Mouse (Mus musculus) thymus, postnatal 0 days (tissue): ENCODE results near the gene Gm45717. TPM values are rescaled to one million over a fixed set of nuclear protein-coding genes. Genes with fewer than 3 reads are reported as not detected.

Source experiments
- DNase-seq: peaks from one replicate; pipeline ENCODE4 v3.0.0-alpha.2; 2015; ENCODE audit warnings: low spot score
- polyA plus RNA-seq: library from polyadenylated mRNA; unstranded; fragments of >200 nt; fragmentation: Nextera tagmentation; extraction: Ambion mirVana; gene quantifications from 2 replicates; pipeline ENCODE4 v1.2.1, GENCODE M21; 2015

Gene Gm45717
- polyA plus RNA-seq, 1 experiment from 2014 or later = not detected

- no peak for DNase-seq
These were observed 11.5 kb downstream of the Gm45717 start for GRCm38 (mm10) chr7:140944236-140944635.

GRCm38 (mm10) chr7:140943356-140943755 is 12.4 kb downstream of the Gm45717 start:
- no peak for DNase-seq

GRCm38 (mm10) chr7:140942811-140943210 is 12.9 kb downstream of the Gm45717 start:
- no peak for DNase-seq

GRCm38 (mm10) chr7:140942341-140942740 is 13.4 kb downstream of the Gm45717 start:
- no peak for DNase-seq

GRCm38 (mm10) chr7:140941222-140942051 is 14.3 kb downstream of the Gm45717 start, which contains the start of gene Pgghg:
Pgghg (plus strand) TSS chr7:140941391.
- DNase-seq = peak; percentile 86

GRCm38 (mm10) chr7:140939669-140940171 is 16.0 kb downstream of the Gm45717 start:
- no peak for DNase-seq

- no peak for DNase-seq
These were observed 16.8 kb downstream of the Gm45717 start for GRCm38 (mm10) chr7:140938896-140939295.

- DNase-seq = no peak
These were observed 17.3 kb downstream of the Gm45717 start for GRCm38 (mm10) chr7:140938436-140938835.

- DNase-seq = no peak
These were observed 28.6 kb downstream of the Gm45717 start for GRCm38 (mm10) chr7:140927181-140927580.

- DNase-seq = peak; percentile 32
These were observed 32.5 kb downstream of the Gm45717 start for GRCm38 (mm10) chr7:140923070-140923775.

- DNase-seq = peak; percentile 18
These were observed 33.2 kb downstream of the Gm45717 start for GRCm38 (mm10) chr7:140922398-140923069.

- DNase-seq = no peak
These were observed 34.3 kb downstream of the Gm45717 start for GRCm38 (mm10) chr7:140921225-140921975.

- no peak for DNase-seq
These were observed 35.2 kb downstream of the Gm45717 start, which contains the start of gene Nlrp6 for GRCm38 (mm10) chr7:140920418-140921029. Nlrp6 (plus strand) TSS chr7:140920902.

- no peak for DNase-seq
These were observed 35.8 kb downstream of the Gm45717 start for GRCm38 (mm10) chr7:140919911-140920310.

- no peak for DNase-seq
These were observed 41.6 kb downstream of the Gm45717 start for GRCm38 (mm10) chr7:140914031-140914690.

GRCm38 (mm10) chr7:140912846-140913482 is 42.8 kb downstream of the Gm45717 start:
- no peak for DNase-seq

- no peak for DNase-seq
These were observed 43.4 kb downstream of the Gm45717 start for GRCm38 (mm10) chr7:140912293-140912692.

- peak; percentile 87 for DNase-seq
These were observed 47.1 kb downstream of the Gm45717 start for GRCm38 (mm10) chr7:140908634-140909107.

GRCm38 (mm10) chr7:140908181-140908580 is 47.6 kb downstream of the Gm45717 start:
- DNase-seq = no peak
